Mouse (Mus musculus): ENCODE results near the gene Atp1a1.

DNA sequence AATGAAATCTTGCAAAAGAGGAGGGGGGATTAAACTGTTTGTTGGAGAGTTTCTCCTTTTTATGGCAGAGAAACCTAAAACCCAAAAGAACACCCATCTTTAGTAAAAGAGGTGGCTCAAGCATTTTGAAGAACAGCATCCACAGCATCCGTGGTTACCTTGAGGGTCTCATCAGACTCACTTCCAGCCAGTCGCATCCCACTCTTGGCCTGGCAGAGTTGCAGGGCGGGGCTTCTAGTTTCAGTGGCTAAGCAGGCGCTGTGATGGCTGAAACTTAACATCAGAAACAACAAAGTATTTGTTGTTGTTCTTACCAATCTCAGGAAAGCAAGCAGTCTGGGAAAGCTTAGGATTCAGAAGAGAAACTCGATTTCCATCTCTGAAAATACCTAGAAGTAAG lies 807 bp upstream of the Atp1a1 start:
- TF ChIP-seq POLR2A (IDR thresholded peaks at IDR 0.05; ENCODE audit: extremely low read depth, insufficient read depth, low read length) (no peak), CTCF (IDR thresholded peaks at IDR 0.05; ENCODE audit: low read depth, low read length) (no peak)

Data from liver, adult 2 months (tissue).